Mouse (Mus musculus): ENCODE results near the gene Eno1.

DNA sequence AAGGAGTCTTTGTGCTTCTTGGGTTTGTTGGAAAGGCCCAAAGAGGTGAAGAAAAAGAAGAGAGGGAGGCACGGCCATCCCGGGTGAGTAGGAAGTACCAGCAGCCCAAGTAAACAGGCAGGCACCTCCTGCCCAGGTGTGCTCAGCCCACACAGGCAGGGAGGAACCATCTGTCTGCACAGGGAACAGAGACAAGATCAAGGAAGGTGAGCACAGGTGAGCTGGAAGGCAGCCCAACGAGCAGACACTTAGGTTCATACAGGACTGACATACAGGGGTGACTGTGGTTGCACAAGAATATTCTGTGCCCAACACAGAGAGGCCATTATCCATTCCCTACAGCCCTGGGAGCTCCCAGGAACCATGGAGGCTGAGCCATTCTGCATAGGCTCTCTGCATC lies 31.6 kb upstream of the Eno1 start:
- TF ChIP-seq CTCF (IDR thresholded peaks at IDR 0.05; ENCODE audit: low read depth, low read length) (no peak), POLR2A (IDR thresholded peaks at IDR 0.05; ENCODE audit: extremely low read depth, insufficient read depth, low read length) (no peak)

All from liver, adult 2 months (tissue).